Mouse (Mus musculus) limb, embryonic 12.5 days (tissue): ENCODE data around the gene Pclo. TPM values are rescaled to one million over a fixed set of nuclear protein-coding genes. Genes with fewer than 3 reads are reported as not detected.
"Not testable (repeated sequence)": the region's sequence is repeated elsewhere in the genome, so short reads cannot be mapped to it uniquely, and the experiment has no call there.

ENCODE experiments used
- ATAC-seq: fragments of 200-750 bp; cut with Nextera tagmentation; 2 replicates; pipeline ENCODE4 v1.8.0; 2017; ENCODE audit warnings: low read depth, moderate TSS enrichment; ENCODE audit not compliant: insufficient number of reproducible peaks, insufficient read depth, low FRiP score, low TSS enrichment
- H3K27ac ChIP-seq: fragments of 300-500 bp; sonication (generic); 2 replicates; pipeline ENCODE4 v1.5.1; 2016; ENCODE audit warnings: mild to moderate bottlenecking, moderate library complexity
- H3K27me3 ChIP-seq: fragments of 300-500 bp; sonication (generic); 2 replicates; pipeline ENCODE4 v1.6.1; 2016; ENCODE audit warnings: mild to moderate bottlenecking, moderate library complexity
- H3K36me3 ChIP-seq: fragments of 300-500 bp; sonication (generic); 2 replicates; pipeline ENCODE4 v1.6.1; 2016; ENCODE audit warnings: mild to moderate bottlenecking, moderate library complexity
- H3K4me1 ChIP-seq: fragments of 300-500 bp; sonication (generic); replicated peaks from 2 replicates; pipeline ENCODE4 v1.6.1; 2016
- H3K4me2 ChIP-seq: fragments of 300-500 bp; sonication (generic); 2 replicates; pipeline ENCODE4 v1.6.1; 2016; ENCODE audit warnings: mild to moderate bottlenecking, moderate library complexity
- H3K4me3 ChIP-seq: fragments of 300-500 bp; sonication (generic); replicated peaks from 2 replicates; pipeline ENCODE4 v1.5.1; 2016; ENCODE audit warnings: mild to moderate bottlenecking
- H3K9ac ChIP-seq: fragments of 300-500 bp; sonication (generic); replicated peaks from 2 replicates; pipeline ENCODE4 v1.6.1; 2016; ENCODE audit warnings: mild to moderate bottlenecking, moderate library complexity
- H3K9me3 ChIP-seq: fragments of 300-500 bp; sonication (generic); 2 replicates; pipeline ENCODE4 v1.6.1; 2016; ENCODE audit warnings: mild to moderate bottlenecking, moderate library complexity
- WGBS: fragments of 180-500 bp; shearing (Covaris S2); methylation state at CpG from one replicate; pipeline ENCODE4 v1.1.7; 2016; 5-methylcytosine and 5-hydroxymethylcytosine counted together
- polyA plus RNA-seq: library from polyadenylated mRNA; unstranded; fragments of >200 nt; fragmentation: Nextera tagmentation; extraction: Ambion mirVana; gene quantifications from 2 replicates; pipeline ENCODE4 v1.2.1, GENCODE M21; 2016

Pclo gene
- polyA plus RNA-seq, 1 experiment from 2014 or later = 0.16 TPM

- Histone ChIP-seq H3K4me1 (no peaks in the 10 kb centered on the region), H3K27ac (no peak overlapping the region), H3K27me3 (no peaks in the 10 kb centered on the region), H3K4me2 (no peak overlapping the region), H3K36me3 (no peaks in the 10 kb centered on the region), H3K9me3 (no peaks in the 10 kb centered on the region), H3K4me3 (no peak overlapping the region), H3K9ac (no peak overlapping the region)
- ATAC-seq = no peak
- WGBS = 74% methylated on average over 3 of the region's 3 CpGs
Measured at GRCm38 (mm10) chr5:14833165-14833860, 318.6 kb downstream of the Pclo start.

DNA sequence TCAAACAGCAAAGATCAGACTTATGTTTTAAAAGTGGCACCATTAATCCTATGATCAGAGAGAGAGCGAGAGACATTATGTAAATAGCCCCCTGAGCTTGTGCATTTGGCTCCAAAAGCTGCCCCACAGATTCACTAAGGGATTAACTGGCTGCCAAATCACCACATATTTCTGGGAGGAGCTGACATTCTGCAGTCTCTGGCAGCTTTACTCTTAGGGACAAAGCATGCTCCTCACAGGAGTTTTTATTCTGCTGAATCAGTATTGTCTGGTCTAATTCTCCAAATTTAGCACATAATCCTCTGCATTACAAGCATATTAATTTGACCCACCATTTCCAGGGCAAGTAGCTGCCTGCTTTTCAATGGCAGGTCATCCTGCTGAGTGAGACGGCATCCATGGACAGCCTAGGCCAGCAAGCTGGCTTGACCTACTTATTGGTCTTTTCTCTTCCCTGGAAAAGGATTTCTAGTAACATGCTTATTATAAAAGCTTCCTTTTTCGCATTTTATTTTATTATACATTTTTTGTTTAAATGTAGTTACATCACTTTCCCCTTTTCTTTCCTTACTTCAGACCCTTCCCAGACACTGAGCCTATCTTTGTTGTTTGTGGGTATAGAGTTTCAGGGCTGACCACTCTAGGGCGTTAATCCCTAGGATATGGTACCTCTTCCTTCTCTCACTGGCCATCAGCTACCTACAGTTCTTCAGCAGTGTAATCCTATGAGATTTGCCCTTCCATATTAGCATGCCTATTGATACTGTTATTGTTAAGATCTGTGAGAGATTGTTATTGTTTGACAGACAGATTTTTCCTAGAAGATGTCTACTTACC, 319.7 kb downstream of the Pclo start:
- H3K27me3 ChIP-seq = no peaks in the 10 kb centered on the region
- WGBS = 75% methylated on average over 4 of the region's 4 CpGs
- H3K27ac ChIP-seq = no peak overlapping the region
- no peak overlapping the region for H3K4me3 ChIP-seq
- no peaks in the 10 kb centered on the region for H3K9me3 ChIP-seq
- H3K36me3 ChIP-seq = no peaks in the 10 kb centered on the region
- no peak overlapping the region for H3K9ac ChIP-seq
- H3K4me1 ChIP-seq = no peaks in the 10 kb centered on the region
- H3K4me2 ChIP-seq = no peak overlapping the region
- no peak for ATAC-seq

DNA sequence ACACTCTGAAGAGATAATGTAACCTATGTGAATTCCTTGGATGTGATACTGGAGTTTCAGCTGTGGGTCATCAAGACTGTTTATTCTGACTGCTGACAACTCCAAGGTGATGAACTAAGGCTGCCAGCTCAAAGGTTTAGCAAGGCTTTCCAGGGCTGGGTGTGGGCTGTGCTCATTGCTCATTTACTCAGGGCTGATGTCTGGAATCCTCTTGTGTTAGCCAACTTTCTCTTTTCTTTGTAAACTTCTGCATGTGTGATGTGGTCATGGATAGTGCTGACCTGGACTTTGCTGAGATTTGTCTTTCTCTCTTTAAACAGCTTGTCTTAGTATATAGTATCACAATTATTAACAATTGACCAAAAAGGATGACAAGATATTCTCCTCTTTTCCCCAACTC, 338.9 kb downstream of the Pclo start:
- no peak overlapping the region for H3K27ac ChIP-seq
- no peak overlapping the region for H3K4me2 ChIP-seq
- H3K4me3 ChIP-seq = no peak overlapping the region
- no peak overlapping the region for H3K9ac ChIP-seq
- no peaks in the 10 kb centered on the region for H3K36me3 ChIP-seq
- H3K4me1 ChIP-seq = no peaks in the 10 kb centered on the region
- ATAC-seq = no peak
- H3K27me3 ChIP-seq = no peaks in the 10 kb centered on the region
- no peaks in the 10 kb centered on the region for H3K9me3 ChIP-seq

GRCm38 (mm10) chr5:14885291-14885690, 370.6 kb downstream of the Pclo start:
- H3K27ac ChIP-seq, H3K4me2 ChIP-seq, H3K36me3 ChIP-seq, H3K27me3 ChIP-seq, H3K9ac ChIP-seq, ATAC-seq, H3K9me3 ChIP-seq, H3K4me3 ChIP-seq, H3K4me1 ChIP-seq: not testable (repeated sequence)
- 76% methylated on average over 2 of the region's 2 CpGs for WGBS

DNA sequence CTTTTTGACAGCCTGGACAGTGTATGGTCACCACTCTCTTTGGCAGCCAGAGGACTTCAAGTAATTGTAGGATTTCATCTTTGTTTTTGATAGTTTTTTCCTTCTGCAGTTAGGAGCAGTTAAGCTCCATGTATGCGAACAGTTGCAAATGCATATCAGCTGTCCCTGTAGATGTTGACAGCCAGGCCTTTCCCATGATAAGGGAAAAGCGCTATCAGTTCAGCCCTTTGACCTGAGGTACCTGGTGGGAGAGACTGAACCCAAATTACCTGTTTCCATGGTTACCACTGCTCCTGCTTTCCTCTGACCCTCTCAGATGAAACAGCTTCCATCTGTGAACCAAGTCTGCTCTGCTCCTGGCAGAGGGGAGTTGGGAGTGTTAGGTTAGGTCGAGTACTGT, 377.5 kb downstream of the Pclo start:
- H3K4me3 ChIP-seq = no peak overlapping the region
- H3K9me3 ChIP-seq = peaks cover 22% of the 10 kb centered on the region; the same call in 1 of the 2 replicates
- no peaks in the 10 kb centered on the region for H3K36me3 ChIP-seq
- H3K9ac ChIP-seq = no peak overlapping the region
- no peak overlapping the region for H3K4me2 ChIP-seq
- ATAC-seq = no peak
- no peaks in the 10 kb centered on the region for H3K4me1 ChIP-seq
- no peak overlapping the region for H3K27ac ChIP-seq
- WGBS = 78% methylated on average over 3 of the region's 3 CpGs
- H3K27me3 ChIP-seq = no peaks in the 10 kb centered on the region

GRCm38 (mm10) chr5:14903539-14903938, 388.8 kb downstream of the Pclo start:
- not testable (repeated sequence) for H3K27me3 ChIP-seq, ATAC-seq, H3K36me3 ChIP-seq, H3K4me3 ChIP-seq, H3K9ac ChIP-seq, H3K4me1 ChIP-seq, H3K4me2 ChIP-seq, H3K27ac ChIP-seq
- 15% methylated on average over 3 of the region's 3 CpGs for WGBS
- peaks cover 11% of the 10 kb centered on the region; the same call in 1 of the 2 replicates for H3K9me3 ChIP-seq
